Comparison of ENCODE assay signal across 8 mouse cellular contexts in genomic region chrX:166170800-166171738, GRCm38 (mm10). TPM values are rescaled to one million over a fixed set of nuclear protein-coding genes. Genes with fewer than 3 reads are reported as not detected.
DNase-seq lines count a peak whose midpoint lies in the region; ATAC-seq and TF ChIP-seq lines count a peak whose summit lies in the region.

No protein-coding gene starts in this region.

- no peak for TF ChIP-seq RAD21 in CH12.LX (IDR thresholded peaks at IDR 0.05; ENCODE audit: low read depth, low read length)

- peak overlapping the region; percentile 69 for H3K9ac ChIP-seq in heart, embryonic 12.5 days
- peak overlapping the region; percentile 67 for H3K9ac ChIP-seq in CH12.LX (ENCODE audit: insufficient read depth, low read depth)
- peak overlapping the region; percentile 46; the same call in 1 of the 2 replicates for H3K9ac ChIP-seq in hindbrain, embryonic 11.5 days (ENCODE audit: low read depth, low read length)

- 19% methylated on average over 9 of the region's 9 CpGs for WGBS in heart, embryonic 12.5 days
- WGBS in hindbrain, embryonic 11.5 days, result 31% methylated on average over 9 of the region's 9 CpGs

- peak overlapping the region; percentile 68 for H3K4me3 ChIP-seq in heart, embryonic 12.5 days
- peak overlapping the region; percentile 54 to 75 (median 64) for H3K4me3 ChIP-seq in CH12.LX (replicated peaks in 1 of 3; ENCODE audit: low read depth in 2 of 3, low read length in 2 of 3, poor library complexity in 1 of 3)
- H3K4me3 ChIP-seq in hindbrain, embryonic 11.5 days (ENCODE audit: low read depth, low read length), result peak overlapping the region; percentile 36

- TF ChIP-seq EP300 in CH12.LX (IDR thresholded peaks at IDR 0.05; ENCODE audit: low read length), result no peak

- H3K79me2 ChIP-seq in CH12.LX (replicated peaks; ENCODE audit: control insufficient read depth, extremely low read depth, insufficient read depth, poor library complexity, severe bottlenecking), result peaks cover 9% of the 10 kb centered on the region; the same call in 1 of the 2 replicates

- no peaks in the 10 kb centered on the region for H3K4me1 ChIP-seq in heart, embryonic 12.5 days (replicated peaks)
- peaks cover 0 to 16% of the 10 kb centered on the region in 2 experiments; a peak in 2 of 4 replicates for H3K4me1 ChIP-seq in CH12.LX (ENCODE audit: control insufficient read depth in 1 of 2, insufficient read depth in 2 of 2)
- H3K4me1 ChIP-seq in hindbrain, embryonic 11.5 days (replicated peaks; ENCODE audit: control insufficient read depth, insufficient read depth, low read length), result no peaks in the 10 kb centered on the region

- peak overlapping the region; percentile 68 for H3K4me2 ChIP-seq in heart, embryonic 12.5 days
- H3K4me2 ChIP-seq in CH12.LX (ENCODE audit: insufficient read depth, low read depth, poor library complexity, severe bottlenecking), result peak overlapping the region; percentile 67
- H3K4me2 ChIP-seq in hindbrain, embryonic 11.5 days (replicated peaks; ENCODE audit: low read depth, low read length), result peak overlapping the region; percentile 22

- no peaks in the 10 kb centered on the region for H3K9me3 ChIP-seq in heart, embryonic 12.5 days (replicated peaks)
- no peaks in the 10 kb centered on the region for H3K9me3 ChIP-seq in CH12.LX (replicated peaks; ENCODE audit: low read length)
- H3K9me3 ChIP-seq in hindbrain, embryonic 11.5 days (ENCODE audit: control insufficient read depth, low read length), result no peaks in the 10 kb centered on the region

- no peaks in the 10 kb centered on the region for H3K27me3 ChIP-seq in heart, embryonic 12.5 days (replicated peaks)
- no peaks in the 10 kb centered on the region for H3K27me3 ChIP-seq in CH12.LX (replicated peaks)
- no peaks in the 10 kb centered on the region for H3K27me3 ChIP-seq in hindbrain, embryonic 11.5 days (ENCODE audit: control insufficient read depth, insufficient read depth, low read length)

- no peak for TF ChIP-seq CTCF in CH12.LX (conservative IDR thresholded peaks at IDR 0.05 in 1 of 2, IDR thresholded peaks at IDR 0.05 in 1 of 2; ENCODE audit: low read depth in 2 of 2, low read length in 2 of 2)

- no peak for TF ChIP-seq POLR2A in CH12.LX (IDR thresholded peaks at IDR 0.05; ENCODE audit: low read depth, low read length)

- no peak for ATAC-seq in heart, embryonic 12.5 days (ENCODE audit: insufficient number of reproducible peaks, low FRiP score)
- ATAC-seq in hindbrain, embryonic 11.5 days (ENCODE audit: low FRiP score), result no peak
- ATAC-seq in megakaryocyte-erythroid progenitor cell, adult 5-6 weeks (replicated peaks; ENCODE audit: low FRiP score, low TSS enrichment, poor library complexity, severe bottlenecking), result peak; percentile 32

- in situ Hi-C loops in CH12.LX (cut with MboI; ENCODE audit: low pct_ligation_motif_present, low pct_unique_long_range_greater_than_20kb, low sequenced_read_pairs), result loop anchor here (10.0 kb wide), 1 partner anchor 184 kb away; no protein-coding TSS in a partner anchor

- peak overlapping the region; percentile 60 for H3K27ac ChIP-seq in heart, embryonic 12.5 days (ENCODE audit: poor library complexity, severe bottlenecking)
- no peak overlapping the region for H3K27ac ChIP-seq in CH12.LX (ENCODE audit: insufficient read depth, low read depth)
- peak overlapping the region; percentile 66 for H3K27ac ChIP-seq in hindbrain, embryonic 11.5 days (ENCODE audit: low read depth, low read length)

- DNase-seq in heart, adult 11 months, result no peak
- no peak for DNase-seq in CH12.LX (ENCODE audit: extremely low read depth)
- DNase-seq in hindbrain, embryonic 11.5 days (ENCODE audit: low spot score), result no peak
- DNase-seq in retina, embryonic 14.5 days (ENCODE audit: low spot score), result no peak
- DNase-seq in right cerebral cortex, postnatal 10 days (ENCODE audit: low spot score in 2 of 2), result no peak
- no peak for DNase-seq in adrenal gland, adult 8-10 months

- dilution Hi-C loops in CH12.LX (cut with MboI; ENCODE audit: extremely low pct_ligation_motif_present, extremely low pct_unique_long_range_greater_than_20kb, low sequenced_read_pairs), result no loop called here

- no peaks in the 10 kb centered on the region for H3K36me3 ChIP-seq in heart, embryonic 12.5 days
- H3K36me3 ChIP-seq in CH12.LX (replicated peaks in 1 of 2; ENCODE audit: control insufficient read depth in 1 of 2, insufficient read depth in 1 of 2, low read length in 1 of 2), result no peaks in the 10 kb centered on the region
- no peaks in the 10 kb centered on the region for H3K36me3 ChIP-seq in hindbrain, embryonic 11.5 days (ENCODE audit: control insufficient read depth, insufficient read depth, low read length)

TF ChIP-seq in CH12.LX, 34 proteins besides CTCF, POLR2A, EP300 and RAD21:
- TF ChIP-seq RCOR1 (conservative IDR thresholded peaks at IDR 0.05; ENCODE audit: low read depth, low read length) (no peak), MYC (IDR thresholded peaks at IDR 0.05; ENCODE audit: low read depth, low read length) (0 out of 2 replicates have a peak, but pooled peaks have one; percentile 29), BHLHE40 (IDR thresholded peaks at IDR 0.05; ENCODE audit: low read depth, low read length) (0 out of 2 replicates have a peak, but pooled peaks have one; percentile 5), MXI1 (IDR thresholded peaks at IDR 0.05; ENCODE audit: low read depth, low read length) (peak; percentile 47; the same call in 1 of the 2 replicates), HCFC1 (IDR thresholded peaks at IDR 0.05; ENCODE audit: low read depth, low read length) (no peak)

RNA-seq across cellular contexts. Expression of gene Gemin8, which starts 0.8 kb away (rescaled TPM):
- 5.5 and 8.3 TPM in 2 replicates for polyA plus RNA-seq in heart, embryonic 12.5 days (2016; fragmentation: Nextera tagmentation; extraction: Ambion mirVana)
- total RNA-seq in CH12.LX (2012; rRNA removed) (8.8 and 10.7 TPM in 2 replicates), CH12.LX (2014; rRNA removed) (13.0 and 15.8 TPM in 2 replicates)
- polyA plus RNA-seq in CH12.LX (2012; ENCODE audit: insufficient read length, low read depth), result 20.1 and 24.7 TPM in 2 replicates
- polyA plus RNA-seq in hindbrain, embryonic 11.5 days (2014; fragmentation: Nextera tagmentation; extraction: Ambion mirVana), result 17.7 and 18.6 TPM in 2 replicates
- total RNA-seq in megakaryocyte-erythroid progenitor cell, adult 5-6 weeks (2014; fragmentation: Nextera tagmentation), result 29.1 and 30.3 TPM in 2 replicates
- 26.6 and 31.8 TPM in 2 replicates for total RNA-seq in megakaryocyte-erythroid progenitor cell, adult 5-6 weeks (2017)
- total RNA-seq in adrenal gland, adult 8-10 months (2022), result 10 to 100 TPM in 3 of 4 experiments, 1 to 10 TPM in 1; 8.4 to 13.3 (median 11.6) TPM
